Mouse (Mus musculus) left cerebral cortex, postnatal 4 days (tissue): ENCODE data around the gene Trnp1. TPM values are rescaled to one million over a fixed set of nuclear protein-coding genes. Genes with fewer than 3 reads are reported as not detected.

Source experiments
- DNase-seq: peaks from one replicate; pipeline ENCODE4 v3.0.0-alpha.2; 2022
- intact Hi-C: fragments of 180-260 bp; cut with DNase I; formaldehyde crosslinking; loops from one replicate; pipeline ENCODE4 v1.15.1; 2025
- total RNA-seq, 2 experiments: library from RNA; stranded (reverse); gene quantifications; 2 replicates each; pipeline ENCODE4 v1.2.3; 2021

Trnp1 gene
- total RNA-seq, 2 experiments from 2014 or later: 49.4 to 54.1 TPM

GRCm38 (mm10) chr4:133495711-133496110 is 2.6 kb downstream of the Trnp1 start:
- intact Hi-C loops: no loop called here
- peak; percentile 80 for DNase-seq

- intact Hi-C loops: no loop called here
- no peak for DNase-seq
Observed at GRCm38 (mm10) chr4:133494867-133495266, 3.5 kb downstream of the Trnp1 start.

GRCm38 (mm10) chr4:133494432-133494831 is 3.9 kb downstream of the Trnp1 start:
- DNase-seq: peak; percentile 90
- intact Hi-C loops: no loop called here

- intact Hi-C loops: no loop called here
- no peak for DNase-seq
Observed at GRCm38 (mm10) chr4:133493895-133494294, 4.5 kb downstream of the Trnp1 start.

GRCm38 (mm10) chr4:133491800-133492199 is 6.5 kb downstream of the Trnp1 start:
- intact Hi-C loops: no loop called here
- DNase-seq: no peak

- intact Hi-C loops: no loop called here
- no peak for DNase-seq
Observed at GRCm38 (mm10) chr4:133489489-133490245, 8.7 kb downstream of the Trnp1 start.

- intact Hi-C loops: no loop called here
- no peak for DNase-seq
Observed at GRCm38 (mm10) chr4:133488619-133489392, 9.5 kb downstream of the Trnp1 start.

GRCm38 (mm10) chr4:133486673-133487357 is 11.5 kb downstream of the Trnp1 start:
- intact Hi-C loops: no loop called here
- no peak for DNase-seq

- no peak for DNase-seq
- intact Hi-C loops: no loop called here
Observed at GRCm38 (mm10) chr4:133485691-133486425, 12.5 kb downstream of the Trnp1 start.

GRCm38 (mm10) chr4:133484266-133485025 is 13.9 kb downstream of the Trnp1 start:
- intact Hi-C loops: no loop called here
- no peak for DNase-seq

- no peak for DNase-seq
- intact Hi-C loops: no loop called here
Observed at GRCm38 (mm10) chr4:133482479-133482878, 15.9 kb downstream of the Trnp1 start.

GRCm38 (mm10) chr4:133481488-133481887 is 16.9 kb downstream of the Trnp1 start:
- DNase-seq: no peak
- intact Hi-C loops: no loop called here

GRCm38 (mm10) chr4:133480754-133481153 is 17.6 kb downstream of the Trnp1 start:
- intact Hi-C loops: no loop called here
- no peak for DNase-seq

GRCm38 (mm10) chr4:133480185-133480537 is 18.2 kb downstream of the Trnp1 start:
- intact Hi-C loops: no loop called here

GRCm38 (mm10) chr4:133479458-133480184 is 18.7 kb downstream of the Trnp1 start, which contains the start of gene Tent5b:
Gene Tent5b, plus strand, starts transcription at chr4:133480132.
- intact Hi-C loops: no loop called here
- peak; percentile 99 for DNase-seq

More at GRCm38 (mm10) chr4:133480185-133480537, 18.2 kb downstream of the Trnp1 start:
- DNase-seq: no peak

GRCm38 (mm10) chr4:133473833-133474232 is 24.5 kb downstream of the Trnp1 start:
- intact Hi-C loops: no loop called here
- no peak for DNase-seq

- intact Hi-C loops: no loop called here
- DNase-seq: no peak
Observed at GRCm38 (mm10) chr4:133471135-133471821, 27.1 kb downstream of the Trnp1 start.

GRCm38 (mm10) chr4:133469122-133469521 is 29.2 kb downstream of the Trnp1 start:
- DNase-seq: no peak
- intact Hi-C loops: no loop called here

- peak; percentile 63 for DNase-seq
- intact Hi-C loops: no loop called here
Observed at GRCm38 (mm10) chr4:133468080-133468479, 30.3 kb downstream of the Trnp1 start.
